Mouse (Mus musculus): Measurements from ENCODE around the gene Mpped2.

The Mpped2 gene

DNA sequence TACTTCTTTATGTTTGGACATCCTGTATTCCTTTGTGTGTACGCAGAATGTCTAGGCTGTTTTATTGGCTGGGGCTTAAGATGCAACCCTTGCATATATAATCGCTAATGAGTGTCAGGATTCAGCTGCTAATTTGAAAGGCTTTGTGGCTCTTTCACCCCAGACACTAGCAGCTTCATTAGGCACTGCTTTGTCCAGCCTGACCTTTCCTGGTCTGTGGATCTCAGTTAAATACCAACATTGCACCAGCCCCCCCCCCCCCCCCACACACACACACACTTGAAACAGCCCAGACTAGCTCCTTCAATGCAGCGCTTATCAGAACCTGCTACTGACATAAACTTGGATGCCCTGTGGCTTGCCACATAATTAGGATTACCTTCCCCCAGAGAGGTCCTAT is 104.8 kb downstream of the Mpped2 start:
- DNase-seq (ENCODE audit: low read depth, low spot score) = no peak

DNA sequence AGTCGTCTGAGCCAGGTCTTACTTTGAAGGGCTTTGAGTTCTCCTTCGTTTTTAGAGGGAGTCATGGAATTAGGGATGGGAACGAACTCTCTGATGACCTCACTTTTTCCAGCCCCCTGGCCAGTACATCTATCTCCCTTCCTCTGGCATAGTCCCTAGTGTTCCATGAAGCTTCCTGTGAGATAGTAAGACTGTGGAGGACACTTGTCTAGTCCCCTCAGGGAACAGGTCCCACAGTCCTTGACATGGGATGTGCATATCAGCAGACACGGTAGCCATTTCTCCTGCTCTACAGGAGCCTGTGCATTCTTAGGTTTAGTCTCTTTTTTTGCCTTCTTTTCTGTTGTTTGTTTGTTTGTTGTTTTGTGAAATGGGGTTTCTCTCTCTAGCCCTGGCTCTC is 105.8 kb downstream of the Mpped2 start:
- DNase-seq (ENCODE audit: low read depth, low spot score) = no peak

DNA sequence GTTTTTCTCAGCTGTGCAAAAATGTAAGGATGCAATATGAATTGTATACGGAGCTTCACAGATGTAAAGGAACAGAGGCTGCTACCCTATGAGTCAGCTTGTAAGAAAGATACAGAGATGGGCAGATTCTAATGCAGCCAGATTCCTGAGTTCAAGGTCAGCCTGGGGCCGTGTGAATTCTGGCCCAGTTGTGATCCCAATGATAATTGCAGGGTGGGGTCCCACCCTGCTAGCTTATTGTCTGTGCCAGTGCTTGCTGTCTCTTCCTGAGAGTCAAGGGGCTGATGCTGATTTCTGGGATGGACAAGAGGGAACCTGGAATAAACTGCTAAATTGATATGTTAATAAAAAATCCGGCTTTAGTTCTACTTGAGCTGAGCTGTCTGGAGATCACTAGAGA is 122.8 kb downstream of the Mpped2 start:
- DNase-seq (ENCODE audit: low read depth, low spot score) = no peak

- no peak for DNase-seq (ENCODE audit: low read depth, low spot score)
Observed at GRCm38 (mm10) chr2:106821292-106821691, 128.2 kb downstream of the Mpped2 start.

- no peak for DNase-seq (ENCODE audit: low read depth, low spot score)
Observed at GRCm38 (mm10) chr2:106821883-106822282, 128.8 kb downstream of the Mpped2 start.

DNA sequence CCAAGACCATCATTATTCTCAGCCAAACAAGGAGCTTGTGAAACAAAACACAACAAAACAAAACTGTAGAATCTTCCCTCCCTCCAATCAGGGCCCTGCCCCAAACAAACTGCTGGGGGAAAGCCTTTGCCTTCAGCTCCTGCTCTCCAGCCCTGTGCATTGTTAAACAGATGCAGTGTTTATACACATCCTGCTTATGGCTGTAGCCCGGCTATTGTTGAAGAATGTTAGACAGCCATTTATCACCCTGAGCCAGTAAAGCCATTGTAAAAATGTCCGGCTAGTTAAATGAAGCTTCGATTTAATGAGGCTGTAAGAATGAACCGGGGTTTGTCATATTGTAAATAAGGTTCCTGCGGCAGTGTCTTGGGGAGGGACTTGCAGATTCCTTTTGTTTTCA is 129.5 kb downstream of the Mpped2 start:
- DNase-seq (ENCODE audit: low read depth, low spot score) = no peak

DNA sequence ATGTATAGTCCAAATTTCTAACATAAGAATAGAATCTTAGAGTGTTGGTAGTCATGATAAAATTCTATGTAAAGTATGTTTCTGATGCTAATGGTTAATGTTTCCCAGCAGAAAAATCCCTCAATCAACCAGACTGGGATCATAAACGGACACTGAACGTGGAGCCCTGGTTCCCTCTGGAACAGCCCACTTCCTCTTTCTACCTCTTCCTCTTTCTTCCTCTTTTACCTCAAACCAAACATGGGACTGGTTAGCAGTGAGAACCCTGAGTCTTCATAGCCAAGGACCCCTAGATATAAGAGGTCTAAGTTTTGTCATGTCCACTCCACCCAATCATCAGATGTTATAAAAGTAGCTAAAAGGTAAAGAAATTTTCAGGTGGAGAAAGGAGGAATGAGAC is 132.4 kb downstream of the Mpped2 start:
- no peak for DNase-seq (ENCODE audit: low read depth, low spot score)

DNA sequence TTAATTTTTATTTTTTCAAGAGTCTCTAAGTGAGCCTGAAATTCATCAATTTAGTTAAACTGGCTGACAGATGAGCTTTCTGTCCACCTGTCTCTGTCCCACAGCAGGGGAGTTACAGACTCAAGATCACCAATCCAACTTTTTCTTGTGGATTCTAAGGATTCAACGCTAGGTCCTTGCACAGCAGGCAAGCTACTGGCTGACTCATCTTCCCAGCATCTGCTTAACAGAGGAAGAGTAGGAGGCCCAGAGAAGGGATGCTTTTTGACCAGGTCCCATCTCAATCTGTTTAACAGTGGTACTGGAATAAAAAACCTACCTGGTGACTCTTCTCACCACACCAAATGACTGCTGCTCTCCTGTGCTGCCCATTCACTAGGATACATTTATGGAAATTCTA is 133.0 kb downstream of the Mpped2 start:
- DNase-seq (ENCODE audit: low read depth, low spot score) = no peak

DNA sequence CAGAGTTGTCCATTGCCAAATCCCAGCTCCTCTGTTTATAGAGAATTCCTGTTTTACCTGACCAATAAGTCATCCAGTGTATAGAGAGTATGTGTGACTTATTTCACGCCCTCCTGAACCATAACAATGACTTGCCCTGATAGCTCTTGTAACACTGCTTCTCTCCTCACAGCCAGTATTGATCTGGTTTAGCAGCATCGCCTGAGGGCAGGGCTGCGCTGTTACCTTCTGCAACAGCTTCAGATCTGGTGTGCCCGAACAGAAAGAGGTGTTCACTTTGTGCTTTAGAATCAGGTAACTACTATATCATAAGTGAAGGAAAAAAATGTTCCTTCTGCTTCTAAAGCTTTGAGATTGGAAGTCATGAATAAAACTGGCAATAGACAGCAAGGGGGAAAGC is 133.7 kb downstream of the Mpped2 start:
- no peak for DNase-seq (ENCODE audit: low read depth, low spot score)

- peak; percentile 6 for DNase-seq (ENCODE audit: low read depth, low spot score)
Observed at GRCm38 (mm10) chr2:106828573-106829310, 135.7 kb downstream of the Mpped2 start.

DNA sequence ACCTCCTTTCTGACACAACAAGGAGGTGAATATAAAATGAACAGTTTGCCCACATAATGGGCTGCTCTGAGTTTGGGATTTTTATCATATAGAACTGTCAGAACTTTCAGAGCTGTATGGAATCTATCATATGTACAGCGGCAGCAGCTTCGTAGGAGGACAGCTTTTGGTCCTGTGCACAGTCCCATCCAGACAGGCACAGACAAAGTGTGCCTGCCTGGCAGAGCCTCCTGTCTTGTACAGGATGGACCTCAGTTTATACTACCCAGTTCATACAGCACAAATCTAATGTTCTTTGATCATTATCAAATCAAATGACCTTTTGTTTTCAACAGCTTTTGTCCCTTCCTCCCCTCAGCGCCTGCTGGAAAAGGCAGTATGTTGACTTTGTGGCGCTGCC is 136.4 kb downstream of the Mpped2 start:
- DNase-seq (ENCODE audit: low read depth, low spot score) = no peak

DNA sequence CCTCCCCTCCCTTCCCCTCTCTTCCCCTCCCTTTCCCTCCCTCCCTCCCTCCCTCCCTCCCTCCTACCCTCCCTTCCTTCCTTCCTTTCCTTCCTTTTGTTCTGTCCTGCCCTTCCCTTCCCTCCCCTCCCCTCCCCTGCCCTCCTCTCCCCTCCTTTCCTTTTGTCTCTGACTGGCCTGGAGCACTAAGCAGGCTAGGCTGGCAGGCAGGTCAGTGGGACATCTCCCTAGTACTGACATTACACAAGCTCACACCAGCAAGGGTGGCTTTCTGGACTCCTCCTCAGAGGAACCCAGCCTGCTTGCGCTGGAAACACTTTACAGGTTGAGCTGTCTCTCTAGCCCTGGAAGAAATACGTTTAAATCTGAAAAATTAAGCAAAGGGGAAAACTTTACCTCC is 139.5 kb downstream of the Mpped2 start:
- no peak for DNase-seq (ENCODE audit: low read depth, low spot score)

DNA sequence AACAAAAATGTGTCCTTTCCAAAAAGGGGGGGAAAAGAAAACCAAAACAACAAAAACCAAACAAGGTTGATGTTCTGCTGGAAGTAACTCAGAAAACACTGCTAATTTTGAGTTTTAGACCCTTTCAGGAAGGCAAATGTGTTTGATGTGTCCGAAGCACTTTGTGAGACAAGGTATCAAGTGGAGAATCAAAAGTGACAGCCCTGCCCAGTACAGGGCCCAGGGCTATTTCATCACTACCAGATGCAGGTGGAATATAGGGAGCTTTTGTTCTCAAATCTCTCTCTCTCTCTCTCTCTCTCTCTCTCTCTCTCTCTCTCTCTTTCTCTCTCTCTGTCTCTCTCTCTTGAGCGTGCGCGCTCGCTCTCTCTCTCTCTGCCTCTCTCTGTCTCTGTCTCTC is 140.1 kb downstream of the Mpped2 start:
- no peak for DNase-seq (ENCODE audit: low read depth, low spot score)

DNA sequence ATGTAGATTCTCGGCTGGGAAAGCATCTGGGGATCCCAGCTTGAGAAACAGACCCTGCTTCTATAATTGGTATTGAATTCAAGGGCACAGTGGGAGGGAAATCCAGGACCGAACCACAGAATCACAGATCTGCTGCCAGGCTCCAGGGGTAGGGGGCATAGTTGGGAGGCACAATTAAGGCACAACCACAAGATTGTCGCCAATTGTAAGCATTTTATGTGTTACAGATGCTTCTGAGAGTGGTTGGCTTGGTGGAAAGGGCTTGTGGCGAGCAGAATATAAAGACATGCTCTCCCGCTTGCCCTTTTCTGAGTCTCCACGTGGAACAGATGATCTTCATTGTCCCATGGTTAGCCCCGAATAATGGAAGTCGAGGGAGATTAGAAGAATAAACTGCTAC is 142.3 kb downstream of the Mpped2 start:
- DNase-seq (ENCODE audit: low read depth, low spot score) = no peak

DNA sequence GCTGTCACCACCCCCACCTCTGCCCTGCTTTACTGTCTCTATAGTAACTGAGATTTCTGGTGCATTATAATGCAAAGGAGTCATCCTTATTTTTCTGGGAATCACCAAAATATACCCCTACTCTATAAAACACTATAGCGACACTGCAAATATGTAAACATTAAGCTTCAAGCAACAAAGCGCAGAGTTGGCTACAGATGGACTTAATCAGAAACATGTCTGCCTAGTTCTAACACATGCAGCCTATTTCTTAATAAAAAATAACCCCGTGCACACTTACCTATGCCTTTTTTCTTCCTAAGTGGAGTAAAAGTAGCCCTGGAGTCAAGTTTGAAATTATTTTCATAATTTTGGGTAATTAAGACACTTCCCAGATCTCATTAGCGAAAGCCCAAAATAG is 144.2 kb downstream of the Mpped2 start:
- DNase-seq (ENCODE audit: low read depth, low spot score) = no peak

DNA sequence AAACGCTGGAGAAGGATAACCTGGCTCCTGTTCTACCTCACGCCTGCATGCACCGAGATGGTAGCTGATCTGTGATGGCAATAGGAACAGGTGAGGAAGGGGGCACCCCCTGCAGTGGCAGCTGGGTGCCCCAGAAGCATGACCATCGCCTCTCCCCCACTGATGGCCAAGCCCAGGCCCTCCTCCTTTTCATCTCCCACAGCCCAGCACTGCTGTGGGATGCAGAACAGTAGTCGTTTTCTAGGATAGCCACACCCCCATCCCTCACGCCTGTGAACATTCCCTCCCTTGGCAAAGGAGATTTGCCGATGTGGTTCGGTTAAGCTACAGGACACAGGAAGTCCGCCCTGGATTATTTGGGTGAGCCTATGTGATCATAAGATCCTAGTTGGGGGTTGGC is 151.1 kb downstream of the Mpped2 start:
- no peak for DNase-seq (ENCODE audit: low read depth, low spot score)

DNA sequence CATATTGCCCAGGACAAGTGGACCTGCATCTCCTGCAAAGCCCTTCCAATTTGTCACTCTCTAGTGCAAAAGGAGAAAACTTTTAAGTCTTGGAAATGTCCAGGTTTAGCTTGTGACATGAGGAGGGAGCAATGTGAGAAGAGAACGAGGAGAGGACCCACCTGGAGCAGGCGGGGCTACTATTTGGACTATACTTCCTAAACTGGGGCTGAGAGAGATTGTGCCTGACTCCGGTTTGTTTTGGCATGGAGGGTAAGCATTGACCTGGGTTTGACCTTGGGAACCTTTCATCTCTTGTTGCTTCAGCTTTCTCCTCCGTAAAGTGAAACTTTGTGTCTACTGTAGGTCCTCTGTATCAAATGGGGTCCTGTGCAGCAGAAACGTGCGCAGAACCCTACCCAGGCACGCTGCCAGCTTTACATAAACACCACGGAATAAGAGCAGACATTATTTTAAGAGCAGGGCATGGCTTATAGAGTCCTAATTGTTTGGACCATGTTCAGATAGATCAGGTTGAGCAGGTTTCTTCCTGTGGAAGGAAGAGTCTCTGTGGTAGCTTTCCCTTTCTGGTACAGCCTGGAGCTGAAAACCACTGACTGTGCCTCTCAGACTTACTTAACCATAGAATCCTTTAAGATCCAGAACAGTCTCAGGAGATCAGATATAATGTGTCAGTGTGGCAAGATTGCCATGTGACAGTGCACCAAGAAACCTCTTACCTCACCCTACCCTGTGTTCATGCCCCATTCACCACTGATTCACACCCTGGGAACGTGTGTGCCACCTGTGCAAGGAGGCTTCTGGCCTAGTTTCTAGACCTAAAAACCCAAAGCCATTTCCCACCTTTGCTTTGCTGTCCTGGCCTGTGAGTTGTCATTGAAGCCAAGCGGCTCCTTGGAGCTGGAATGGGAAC is 152.0 kb downstream of the Mpped2 start:
- no peak for DNase-seq (ENCODE audit: low read depth, low spot score)

- no peak for DNase-seq (ENCODE audit: low read depth, low spot score)
Observed at GRCm38 (mm10) chr2:106846511-106846910, 153.4 kb downstream of the Mpped2 start.

DNA sequence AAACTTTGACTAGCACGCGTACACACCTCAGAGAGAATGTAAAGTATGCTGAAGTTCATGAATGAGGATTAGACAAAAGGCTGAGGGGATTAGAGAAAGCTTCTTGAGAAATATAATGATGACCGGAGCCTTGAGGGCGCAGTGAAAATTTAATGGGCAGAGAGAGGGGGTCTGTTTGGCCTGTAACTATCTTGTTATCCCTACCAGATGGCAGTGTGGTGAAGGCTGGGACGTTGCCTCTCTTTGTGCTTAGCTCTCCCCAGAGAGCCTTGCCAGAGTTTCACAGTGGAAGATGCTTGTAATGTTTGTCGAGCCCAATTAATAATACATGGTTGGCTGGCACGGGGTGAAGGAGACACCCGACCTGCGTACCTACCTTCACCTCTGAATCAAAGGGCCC is 156.3 kb downstream of the Mpped2 start:
- no peak for DNase-seq (ENCODE audit: low read depth, low spot score)

DNA sequence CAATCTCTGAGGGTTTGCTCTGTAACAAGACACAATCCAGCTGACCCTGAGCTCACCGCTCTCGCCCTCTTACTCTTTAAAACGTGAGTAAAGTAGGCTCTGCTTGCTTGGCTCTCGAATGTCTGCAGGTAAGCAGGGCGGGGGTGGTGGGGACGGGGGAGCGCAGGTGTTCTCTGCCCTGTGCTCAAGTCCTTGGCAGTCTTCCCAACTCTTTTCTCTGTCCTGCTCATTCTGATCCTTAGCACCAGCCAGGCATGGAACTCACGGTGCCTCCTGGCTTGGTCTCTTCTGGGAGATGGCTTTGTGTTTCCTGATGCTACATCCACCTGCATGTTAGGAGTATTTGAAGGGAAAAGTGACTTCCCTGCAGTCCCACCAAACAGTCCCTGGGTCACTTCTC is 158.4 kb downstream of the Mpped2 start:
- no peak for DNase-seq (ENCODE audit: low read depth, low spot score)

DNA sequence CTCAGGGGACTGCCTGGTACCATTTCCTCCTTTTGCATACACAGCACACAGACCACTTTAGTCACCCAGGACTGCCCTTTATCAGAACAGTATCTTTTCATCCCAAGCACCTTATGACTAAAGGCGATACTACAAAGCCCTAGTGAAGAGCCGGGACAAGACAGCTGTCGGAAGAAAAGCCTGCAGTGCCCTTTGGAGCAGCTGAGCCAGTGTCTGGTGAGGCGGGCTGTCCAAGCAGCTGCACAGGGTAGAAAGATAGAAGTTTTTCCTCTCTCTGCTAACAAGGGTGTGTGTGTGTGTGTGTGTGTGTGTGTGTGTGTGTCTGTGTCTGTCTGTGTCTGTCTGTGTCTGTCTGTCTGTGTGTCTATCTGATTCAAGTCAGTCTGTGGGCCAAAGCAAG is 161.1 kb downstream of the Mpped2 start:
- no peak for DNase-seq (ENCODE audit: low read depth, low spot score)

DNA sequence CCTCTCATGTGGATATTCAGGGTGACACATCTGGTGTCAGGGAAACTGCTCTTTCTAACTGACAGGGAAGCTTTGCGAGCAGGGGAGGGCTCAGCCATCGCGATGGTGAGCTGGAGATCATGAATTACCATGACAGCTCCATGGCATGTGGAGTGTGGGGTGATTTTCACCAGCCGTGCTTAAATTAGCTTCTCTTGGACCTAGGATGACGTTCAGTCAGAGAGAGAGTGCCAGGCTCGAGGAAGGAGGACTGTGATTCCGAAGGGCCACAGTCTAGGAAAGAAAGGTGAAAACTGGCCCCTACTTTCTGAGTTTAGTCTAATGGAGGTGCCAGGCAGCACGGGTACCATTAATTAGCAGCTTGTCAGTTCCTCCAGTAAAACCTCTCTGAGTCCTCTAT is 161.7 kb downstream of the Mpped2 start:
- DNase-seq (ENCODE audit: low read depth, low spot score) = no peak

DNA sequence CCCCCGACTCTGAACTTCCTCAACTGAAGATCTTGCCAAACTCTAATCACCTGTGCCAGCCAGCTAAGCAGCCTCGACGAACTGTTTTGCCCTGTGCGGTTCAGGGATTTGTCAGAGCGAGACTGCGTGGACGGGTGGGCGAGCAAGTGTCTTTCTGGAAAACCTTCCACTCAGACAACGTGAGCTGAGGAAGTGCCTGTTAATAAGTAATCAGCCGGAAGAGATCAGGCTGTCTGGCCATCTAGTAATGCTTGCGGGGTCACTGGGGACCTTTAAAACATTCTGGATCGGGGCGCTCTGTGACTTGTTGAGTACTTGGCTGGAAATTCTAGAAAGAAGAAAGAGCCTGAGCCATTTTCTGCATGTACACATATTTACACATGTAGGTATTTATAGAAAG is 162.1 kb downstream of the Mpped2 start:
- DNase-seq (ENCODE audit: low read depth, low spot score) = no peak

All from brain, embryonic 18.5 days (tissue).